Mouse (Mus musculus) megakaryocyte, embryonic 14.5 days (primary cell): Measurements from ENCODE around the gene Gm42957.
"Not testable (repeated sequence)": the region's sequence is repeated elsewhere in the genome, so short reads cannot be mapped to it uniquely, and the experiment has no call there.

Experiments
- FLI1 ChIP-seq: IDR thresholded peaks from 2 replicates; pipeline ENCODE4 v1.6.1; 2012; ENCODE audit warnings: low read length, inconsistent platforms, mixed read lengths
- GATA1 ChIP-seq: IDR thresholded peaks from 3 replicates; pipeline ENCODE4 v1.6.1; 2012; ENCODE audit warnings: mixed read lengths, low read length, inconsistent platforms, borderline replicate concordance

DNA sequence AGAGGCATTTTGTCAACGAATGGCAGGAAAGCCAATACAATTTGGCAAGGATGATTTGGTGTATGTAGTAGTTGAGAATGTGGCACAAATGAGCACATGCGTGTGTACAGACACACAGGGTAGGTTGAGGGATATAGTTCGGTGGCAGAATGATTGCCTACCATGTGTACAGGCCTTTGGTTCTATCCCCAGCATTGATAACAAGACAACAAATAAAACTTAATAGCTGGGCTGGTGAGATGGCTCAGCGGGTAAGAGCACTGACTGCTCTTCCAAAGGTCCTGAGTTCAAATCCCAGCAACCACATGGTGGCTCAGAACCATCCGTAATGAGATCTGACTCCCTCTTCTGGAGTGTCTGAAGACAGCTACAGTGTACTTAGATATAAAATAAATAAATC, 50.8 kb downstream of the Gm42957 start:
- not testable (repeated sequence) for TF ChIP-seq GATA1, FLI1
